Mouse (Mus musculus): ENCODE results near the gene Cxcl17.

- no peak for TF ChIP-seq CTCF (IDR thresholded peaks at IDR 0.05; ENCODE audit: borderline replicate concordance, insufficient read depth, low read length)
- no peak for TF ChIP-seq POLR2A (IDR thresholded peaks at IDR 0.05; ENCODE audit: low read depth, low read length)
Measured at GRCm38 (mm10) chr7:25368333-25368732, 44.4 kb downstream of the Cxcl17 start.

All from embryonic fibroblast, embryonic 13.5 days (primary cell).